Mouse (Mus musculus) neural tube, embryonic 14.5 days (tissue): ENCODE measurements around the gene Tbc1d4. TPM values are rescaled to one million over a fixed set of nuclear protein-coding genes. Genes with fewer than 3 reads are reported as not detected.

Source experiments
- ATAC-seq: fragments of 200-750 bp; cut with Nextera tagmentation; 2 replicates; pipeline ENCODE4 v1.8.0; 2017; ENCODE audit warnings: low read depth, mild to moderate bottlenecking, moderate TSS enrichment, moderate library complexity
- H3K27ac ChIP-seq: fragments of 300-500 bp; sonication (generic); 2 replicates; pipeline ENCODE4 v1.5.1; 2014; ENCODE audit warnings: low read depth, mild to moderate bottlenecking, control low read depth, low read length, moderate library complexity, mixed read lengths
- H3K27me3 ChIP-seq: fragments of 300-500 bp; sonication (generic); 2 replicates; pipeline ENCODE4 v1.6.1; 2014; ENCODE audit warnings: low read length; ENCODE audit not compliant: control insufficient read depth, insufficient read depth
- H3K36me3 ChIP-seq: fragments of 300-500 bp; sonication (generic); 2 replicates; pipeline ENCODE4 v1.6.1; 2014; ENCODE audit warnings: low read length, mixed read lengths; ENCODE audit not compliant: control insufficient read depth, insufficient read depth
- H3K4me1 ChIP-seq: fragments of 300-500 bp; sonication (generic); 2 replicates; pipeline ENCODE4 v1.6.1; 2014; ENCODE audit warnings: low read length; ENCODE audit not compliant: control insufficient read depth, insufficient read depth
- H3K4me2 ChIP-seq: fragments of 300-500 bp; sonication (generic); 2 replicates; pipeline ENCODE4 v1.6.1; 2014; ENCODE audit warnings: mild to moderate bottlenecking, low read depth, low read length, control low read depth
- H3K4me3 ChIP-seq: fragments of 300-500 bp; sonication (generic); 2 replicates; pipeline ENCODE4 v1.5.1; 2014; ENCODE audit warnings: low read depth, low read length, control low read depth, mixed read lengths
- H3K9ac ChIP-seq: fragments of 300-500 bp; sonication (generic); replicated peaks from 2 replicates; pipeline ENCODE4 v1.6.1; 2014; ENCODE audit warnings: low read depth, mild to moderate bottlenecking, control low read depth, low read length, mixed read lengths
- H3K9me3 ChIP-seq: fragments of 300-500 bp; sonication (generic); 2 replicates; pipeline ENCODE4 v1.6.1; 2016; ENCODE audit warnings: low read length; ENCODE audit not compliant: control insufficient read depth
- WGBS: fragments of 180-500 bp; shearing (Covaris S2); extraction: QIAGEN DNeasy Blood & Tissue Kit; methylation state at CpG from one replicate; pipeline ENCODE4 v1.1.7; 2014; 5-methylcytosine and 5-hydroxymethylcytosine counted together
- polyA plus RNA-seq: library from polyadenylated mRNA; unstranded; fragments of >200 nt; fragmentation: Nextera tagmentation; extraction: Ambion mirVana; gene quantifications from 2 replicates; pipeline ENCODE4 v1.2.1, GENCODE M21; 2014

Tbc1d4 gene
- polyA plus RNA-seq, 1 experiment from 2014 or later = 5.3 TPM

- no peaks in the 10 kb centered on the region for H3K4me1 ChIP-seq
- no peak overlapping the region for H3K4me3 ChIP-seq
- no peaks in the 10 kb centered on the region for H3K9me3 ChIP-seq
- H3K4me2 ChIP-seq = no peak overlapping the region
- 88% methylated on average over 7 of the region's 7 CpGs for WGBS
- H3K9ac ChIP-seq = no peak overlapping the region
- H3K36me3 ChIP-seq = no peaks in the 10 kb centered on the region
- ATAC-seq = no peak
- H3K27ac ChIP-seq = no peak overlapping the region
- no peaks in the 10 kb centered on the region for H3K27me3 ChIP-seq
These were observed 127.8 kb downstream of the Tbc1d4 start for GRCm38 (mm10) chr14:101481165-101481564.

GRCm38 (mm10) chr14:101480541-101480940, 128.4 kb downstream of the Tbc1d4 start:
- H3K4me1 ChIP-seq = no peaks in the 10 kb centered on the region
- H3K4me2 ChIP-seq = no peak overlapping the region
- WGBS = 88% methylated on average over 7 of the region's 7 CpGs
- no peak overlapping the region for H3K9ac ChIP-seq
- H3K27me3 ChIP-seq = no peaks in the 10 kb centered on the region
- no peak for ATAC-seq
- H3K9me3 ChIP-seq = no peaks in the 10 kb centered on the region
- H3K36me3 ChIP-seq = no peaks in the 10 kb centered on the region
- no peak overlapping the region for H3K4me3 ChIP-seq
- H3K27ac ChIP-seq = no peak overlapping the region

GRCm38 (mm10) chr14:101477827-101478220, 131.2 kb downstream of the Tbc1d4 start:
- Histone ChIP-seq H3K4me2 (no peak overlapping the region), H3K27me3 (no peaks in the 10 kb centered on the region), H3K9ac (no peak overlapping the region), H3K9me3 (no peaks in the 10 kb centered on the region), H3K27ac (no peak overlapping the region), H3K4me3 (no peak overlapping the region), H3K36me3 (no peaks in the 10 kb centered on the region), H3K4me1 (no peaks in the 10 kb centered on the region)
- WGBS = 83% methylated on average over 5 of the region's 5 CpGs
- ATAC-seq = no peak

- no peak overlapping the region for H3K9ac ChIP-seq
- ATAC-seq = no peak
- no peaks in the 10 kb centered on the region for H3K9me3 ChIP-seq
- no peaks in the 10 kb centered on the region for H3K36me3 ChIP-seq
- H3K4me3 ChIP-seq = no peak overlapping the region
- H3K27ac ChIP-seq = no peak overlapping the region
- WGBS = 74% methylated on average over 20 of the region's 20 CpGs
- H3K4me1 ChIP-seq = no peaks in the 10 kb centered on the region
- no peak overlapping the region for H3K4me2 ChIP-seq
- H3K27me3 ChIP-seq = no peaks in the 10 kb centered on the region
These were observed 131.7 kb downstream of the Tbc1d4 start for GRCm38 (mm10) chr14:101477081-101477826.

DNA sequence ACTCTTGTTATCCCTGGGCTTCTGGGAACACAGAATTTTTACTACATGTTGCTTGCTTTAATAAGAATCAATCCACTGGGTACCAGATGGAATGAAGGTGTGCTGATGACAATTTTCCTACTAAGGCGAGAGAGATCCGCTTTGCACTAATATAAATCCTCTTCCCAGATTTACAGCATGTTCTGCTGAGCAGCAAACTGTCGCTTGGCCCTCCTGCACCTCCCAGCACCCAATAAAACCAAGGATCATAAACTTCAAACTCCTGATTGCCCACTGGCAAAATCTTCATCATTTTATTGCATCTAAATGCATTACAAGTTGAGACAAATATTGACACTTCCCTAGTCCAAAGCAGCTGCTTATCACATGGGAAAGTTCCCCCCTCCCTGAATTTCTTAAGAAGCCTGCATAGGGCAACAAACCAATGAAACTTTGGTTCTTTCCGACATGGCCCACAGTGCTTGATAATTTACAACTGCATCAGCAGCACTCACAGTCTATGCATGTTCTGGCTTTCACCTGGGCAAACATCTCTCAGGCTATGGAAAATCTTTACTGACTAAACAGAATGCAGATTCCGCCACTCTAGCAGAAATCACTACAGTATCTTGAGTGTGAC, 139.4 kb downstream of the Tbc1d4 start:
- H3K4me2 ChIP-seq = no peak overlapping the region
- ATAC-seq = peak; percentile 54; the same call in 1 of the 2 replicates
- no peaks in the 10 kb centered on the region for H3K27me3 ChIP-seq
- H3K4me1 ChIP-seq = no peaks in the 10 kb centered on the region
- H3K4me3 ChIP-seq = no peak overlapping the region
- no peaks in the 10 kb centered on the region for H3K36me3 ChIP-seq
- WGBS = 52% methylated on average over 5 of the region's 5 CpGs
- no peak overlapping the region for H3K27ac ChIP-seq
- no peak overlapping the region for H3K9ac ChIP-seq
- H3K9me3 ChIP-seq = no peaks in the 10 kb centered on the region

- Histone ChIP-seq H3K27ac (no peak overlapping the region), H3K9me3 (no peaks in the 10 kb centered on the region), H3K27me3 (no peaks in the 10 kb centered on the region), H3K4me3 (no peak overlapping the region), H3K4me1 (no peaks in the 10 kb centered on the region), H3K4me2 (no peak overlapping the region), H3K9ac (no peak overlapping the region), H3K36me3 (no peaks in the 10 kb centered on the region)
- ATAC-seq = no peak
- 91% methylated on average over 4 of the region's 4 CpGs for WGBS
These were observed 140.8 kb downstream of the Tbc1d4 start for GRCm38 (mm10) chr14:101468143-101468542.

DNA sequence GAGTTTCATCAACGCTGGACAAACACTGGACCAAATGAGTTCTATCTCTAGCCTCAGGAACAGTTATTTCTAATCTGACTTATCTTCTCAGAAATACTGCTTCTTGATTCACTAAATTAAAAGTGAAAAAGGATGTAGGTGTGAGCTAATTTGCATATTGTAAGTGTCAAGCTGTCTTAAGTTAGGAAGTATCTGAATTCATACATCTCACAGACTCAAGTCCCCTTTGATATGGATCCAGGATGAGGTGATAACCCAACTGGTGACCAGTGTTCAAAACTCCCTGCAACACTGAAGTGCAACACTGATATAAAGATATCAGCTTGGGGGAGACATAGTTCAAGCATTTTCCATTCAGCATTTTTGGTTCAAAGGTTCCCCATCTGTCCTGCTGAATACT, 141.5 kb downstream of the Tbc1d4 start:
- 95% methylated on average over 1 of the region's 1 CpGs for WGBS
- Histone ChIP-seq H3K9ac (no peak overlapping the region), H3K4me3 (no peak overlapping the region), H3K4me1 (no peaks in the 10 kb centered on the region), H3K27me3 (no peaks in the 10 kb centered on the region), H3K27ac (no peak overlapping the region), H3K36me3 (no peaks in the 10 kb centered on the region), H3K9me3 (no peaks in the 10 kb centered on the region), H3K4me2 (no peak overlapping the region)
- ATAC-seq = no peak

DNA sequence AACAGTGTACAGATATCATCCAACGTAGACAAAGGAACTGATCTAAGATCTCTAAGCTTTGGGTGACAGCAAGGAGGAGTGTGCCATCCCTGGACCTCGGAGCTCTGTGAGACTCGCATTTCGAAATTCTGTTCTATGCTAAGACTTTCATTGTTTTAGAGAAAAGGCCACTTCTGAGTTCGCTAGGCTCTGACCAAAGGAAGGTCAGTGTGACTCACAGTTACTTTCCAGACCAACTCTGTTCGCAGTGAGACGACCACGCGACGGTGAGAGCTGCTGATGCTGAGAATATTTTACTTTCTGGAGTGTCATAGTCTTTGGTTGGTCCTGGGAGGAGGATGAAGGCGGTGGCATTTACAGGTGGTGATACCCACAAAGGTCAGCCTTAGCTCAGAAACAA, 142.5 kb downstream of the Tbc1d4 start:
- Histone ChIP-seq H3K9me3 (no peaks in the 10 kb centered on the region), H3K4me1 (no peaks in the 10 kb centered on the region), H3K36me3 (no peaks in the 10 kb centered on the region), H3K27ac (no peak overlapping the region), H3K4me2 (no peak overlapping the region), H3K27me3 (no peaks in the 10 kb centered on the region), H3K4me3 (no peak overlapping the region), H3K9ac (no peak overlapping the region)
- WGBS = 92% methylated on average over 11 of the region's 11 CpGs
- no peak for ATAC-seq

DNA sequence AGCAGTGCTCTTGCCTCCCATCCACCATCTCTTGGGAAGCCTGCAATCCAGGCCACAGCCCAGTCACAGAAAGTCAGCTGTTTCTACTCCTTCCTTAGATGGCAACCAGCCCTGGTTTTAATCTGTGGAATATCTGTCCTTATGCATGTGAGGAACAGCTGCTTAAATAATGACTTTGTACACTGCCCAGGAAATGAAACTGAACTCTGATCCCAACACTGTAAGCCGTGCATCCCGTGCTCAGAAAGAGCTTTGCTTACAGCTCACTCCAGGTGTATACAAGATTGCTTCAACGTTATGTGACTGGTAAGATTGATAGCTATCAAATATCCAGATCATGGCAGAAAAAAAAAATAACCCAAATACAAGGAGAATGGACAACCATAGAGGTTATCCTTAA, 143.1 kb downstream of the Tbc1d4 start:
- Histone ChIP-seq H3K4me3 (no peak overlapping the region), H3K4me1 (no peaks in the 10 kb centered on the region), H3K27ac (no peak overlapping the region), H3K9me3 (no peaks in the 10 kb centered on the region), H3K4me2 (no peak overlapping the region), H3K9ac (no peak overlapping the region), H3K27me3 (no peaks in the 10 kb centered on the region), H3K36me3 (no peaks in the 10 kb centered on the region)
- WGBS = 87% methylated on average over 3 of the region's 3 CpGs
- ATAC-seq = no peak
